Mouse (Mus musculus) thymus, adult 2 months (tissue): ENCODE measurements around the gene Utf1. TPM values are rescaled to one million over a fixed set of nuclear protein-coding genes. Genes with fewer than 3 reads are reported as not detected.

Experiments used
- DNase-seq: peaks from one replicate; pipeline ENCODE4 v3.0.0; 2021
- H3K27ac ChIP-seq: fragments of 200-500 bp; 2 replicates; pipeline ENCODE4 v1.5.1; 2012; ENCODE audit warnings: low read length, control low read depth; ENCODE audit not compliant: control insufficient read depth, insufficient read depth
- H3K27me3 ChIP-seq: fragments of 200-500 bp; 2 replicates; pipeline ENCODE4 v1.6.1; 2012; ENCODE audit warnings: mild to moderate bottlenecking, low read length, moderate library complexity, mixed read lengths; ENCODE audit not compliant: control insufficient read depth, insufficient read depth
- H3K36me3 ChIP-seq: fragments of 200-500 bp; 2 replicates; pipeline ENCODE4 v1.6.1; 2012; ENCODE audit warnings: mild to moderate bottlenecking, low read length, moderate library complexity; ENCODE audit not compliant: control insufficient read depth, insufficient read depth
- H3K4me1 ChIP-seq: fragments of 200-500 bp; replicated peaks from 2 replicates; pipeline ENCODE4 v1.6.1; 2012; ENCODE audit warnings: low read length; ENCODE audit not compliant: control insufficient read depth, insufficient read depth
- H3K4me3 ChIP-seq: fragments of 200-500 bp; 2 replicates; pipeline ENCODE4 v1.5.1; 2012; ENCODE audit warnings: mild to moderate bottlenecking, low read length, control low read depth, moderate library complexity; ENCODE audit not compliant: control insufficient read depth, insufficient read depth
- CTCF ChIP-seq: fragments of 200-500 bp; IDR thresholded peaks from 2 replicates; pipeline ENCODE4 v1.5.1; 2012; ENCODE audit warnings: mild to moderate bottlenecking, control low read depth, low read length, moderate library complexity, borderline replicate concordance; ENCODE audit not compliant: control insufficient read depth, poor library complexity, insufficient read depth; ENCODE audit errors: extremely low read depth
- POLR2A ChIP-seq: fragments of 200-500 bp; IDR thresholded peaks from 2 replicates; pipeline ENCODE4 v1.6.1; 2012; ENCODE audit warnings: mild to moderate bottlenecking, low read length, control low read depth, moderate library complexity; ENCODE audit not compliant: control insufficient read depth, poor library complexity, insufficient read depth; ENCODE audit errors: extremely low read depth
- WGBS: fragments of 180-500 bp; shearing (Covaris S2); methylation state at CpG from one replicate; pipeline ENCODE4 v1.1.7; 2018; 5-methylcytosine and 5-hydroxymethylcytosine counted together
- polyA plus RNA-seq: library from polyadenylated mRNA; depleted of rRNA; stranded (reverse); fragments of >200 nt; gene quantifications from 2 replicates; pipeline ENCODE4 v1.2.3, GENCODE M21; 2012; rRNA removed

Utf1 gene
- polyA plus RNA-seq, 1 experiment = 13.8 TPM

GRCm38 (mm10) chr7:139992406-139992805, 48.8 kb downstream of the Utf1 start, which contains the start of gene Adam8:
Gene Adam8, minus strand, starts transcription at chr7:139992562.
- DNase-seq = no peak
- TF ChIP-seq POLR2A = no peak
- no peak for TF ChIP-seq CTCF
- Histone ChIP-seq H3K36me3 (no peaks in the 10 kb centered on the region; the same call in 1 of the 2 replicates), H3K27me3 (no peaks in the 10 kb centered on the region), H3K27ac (no peak within 1 kb of the TSS), H3K4me3 (0 out of 2 replicates have a peak within 1 kb of the TSS, but pooled peaks have one; percentile 3), H3K4me1 (peaks cover 11% of the 10 kb centered on the region)
- WGBS = 58% methylated on average over 7 of the region's 7 CpGs

- Histone ChIP-seq H3K27ac (no peak overlapping the region), H3K27me3 (no peaks in the 10 kb centered on the region), H3K4me1 (peaks cover 11% of the 10 kb centered on the region), H3K4me3 (no peak overlapping the region), H3K36me3 (peaks cover 7% of the 10 kb centered on the region)
- no peak for DNase-seq
- WGBS = 83% methylated on average over 6 of the region's 6 CpGs
- TF ChIP-seq CTCF = no peak
- TF ChIP-seq POLR2A = no peak
Observed at GRCm38 (mm10) chr7:139993532-139993931, 49.9 kb downstream of the Utf1 start.

- H3K4me3 ChIP-seq = no peak overlapping the region
- TF ChIP-seq CTCF = no peak
- no peak for TF ChIP-seq POLR2A
- no peak overlapping the region for H3K27ac ChIP-seq
- H3K4me1 ChIP-seq = peaks cover 9% of the 10 kb centered on the region
- WGBS = 89% methylated on average over 4 of the region's 4 CpGs
- H3K36me3 ChIP-seq = peaks cover 10% of the 10 kb centered on the region
- DNase-seq = no peak
- H3K27me3 ChIP-seq = no peaks in the 10 kb centered on the region
Observed at GRCm38 (mm10) chr7:139994202-139994601, 50.6 kb downstream of the Utf1 start.

- H3K27me3 ChIP-seq = no peaks in the 10 kb centered on the region
- TF ChIP-seq CTCF = no peak
- no peak for TF ChIP-seq POLR2A
- WGBS = 40% methylated on average over 3 of the region's 3 CpGs
- H3K4me1 ChIP-seq = peaks cover 9% of the 10 kb centered on the region
- peaks cover 10% of the 10 kb centered on the region for H3K36me3 ChIP-seq
- no peak overlapping the region for H3K4me3 ChIP-seq
- peak; percentile 46 for DNase-seq
- no peak overlapping the region for H3K27ac ChIP-seq
Observed at GRCm38 (mm10) chr7:139994676-139995075, 51.1 kb downstream of the Utf1 start.

Other genes starting within 250 kb of the Utf1 start
- 0.08 and 0.10 TPM in 2 replicates for gene Adgra1, start 109.6 kb upstream of the Utf1 start, polyA plus RNA-seq
- 3.6 and 4.8 TPM in 2 replicates for gene Kndc1, start 49.1 kb upstream of the Utf1 start, polyA plus RNA-seq
- 0.73 and 0.84 TPM in 2 replicates for gene 6430531B16Rik, start 35.0 kb downstream of the Utf1 start, polyA plus RNA-seq
- gene Adam8, start 48.8 kb downstream of the Utf1 start, polyA plus RNA-seq = 36.0 and 37.6 TPM in 2 replicates
- 123 and 143 TPM in 2 replicates for gene Zfp511, start 92.6 kb downstream of the Utf1 start, polyA plus RNA-seq
- gene Tubgcp2, start 92.9 kb downstream of the Utf1 start, polyA plus RNA-seq = 39.7 and 40.6 TPM in 2 replicates
- gene Msx3, start 105.3 kb downstream of the Utf1 start, polyA plus RNA-seq = 1.4 TPM in 2 replicates
- gene Caly, start 138.8 kb downstream of the Utf1 start, polyA plus RNA-seq = 0.14 and 0.44 TPM in 2 replicates
- 2.4 and 5.2 TPM in 2 replicates for gene Prap1, start 149.6 kb downstream of the Utf1 start, polyA plus RNA-seq
- 28.1 and 34.8 TPM in 2 replicates for gene Fuom, start 158.7 kb downstream of the Utf1 start, polyA plus RNA-seq
- 15.3 and 18.0 TPM in 2 replicates for gene Paox, start 172.0 kb downstream of the Utf1 start, polyA plus RNA-seq
- 60.9 and 65.6 TPM in 2 replicates for gene Echs1, start 172.7 kb downstream of the Utf1 start, polyA plus RNA-seq
- gene Mtg1, start 193.8 kb downstream of the Utf1 start, polyA plus RNA-seq = 36.0 and 39.0 TPM in 2 replicates
- gene Sprn, start 211.1 kb downstream of the Utf1 start, polyA plus RNA-seq = 0.18 and 0.31 TPM in 2 replicates
- gene Olfr522, start 221.0 kb downstream of the Utf1 start, polyA plus RNA-seq = not detected in 2 replicates
- 0.41 and 1.0 TPM in 2 replicates for gene Olfr523, start 229.4 kb downstream of the Utf1 start, polyA plus RNA-seq